Mouse (Mus musculus): ENCODE data around the gene Ggt6. TPM values are rescaled to one million over a fixed set of nuclear protein-coding genes. Genes with fewer than 3 reads are reported as not detected.

Ggt6 gene
- total and polyA plus RNA-seq, 3 experiments, result 0.04 TPM; not detected in 2

DNA sequence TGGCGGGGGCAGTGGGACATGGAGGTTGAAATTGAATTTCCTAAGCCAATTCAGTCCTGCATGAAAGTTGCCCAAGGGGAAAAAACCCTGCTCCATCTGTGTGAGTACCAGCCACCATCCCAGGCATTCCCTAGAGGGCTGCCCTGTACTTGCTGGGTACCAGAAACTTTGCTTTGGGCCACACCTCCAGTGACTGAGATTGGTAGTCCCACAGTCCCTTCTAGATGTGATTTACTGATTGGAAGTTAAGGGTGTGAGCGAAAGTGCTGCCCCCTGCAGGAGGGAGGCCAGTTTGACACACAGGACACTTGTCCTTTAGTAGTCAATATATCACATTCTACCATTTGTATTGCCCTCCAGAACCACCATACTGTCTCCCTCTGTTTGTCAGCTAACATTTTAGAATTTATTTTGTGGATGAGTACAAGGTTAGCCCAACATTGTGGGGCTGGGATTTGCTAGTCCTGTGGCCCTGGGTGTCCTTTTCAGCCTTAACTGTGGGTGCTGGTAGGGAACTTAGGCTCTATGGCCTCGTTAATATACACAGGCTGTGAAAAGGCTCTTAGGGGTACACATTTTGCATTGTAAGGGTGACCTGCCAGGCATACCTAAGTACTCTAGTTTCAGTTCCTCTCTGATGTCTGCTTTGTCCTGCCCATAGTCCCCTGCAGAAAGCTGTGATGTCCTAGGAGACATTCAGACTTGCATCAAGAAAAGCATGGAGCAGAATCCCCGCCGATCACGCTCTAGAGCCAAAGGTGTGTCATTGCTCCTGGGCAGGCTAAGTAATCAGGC, 11.2 kb downstream of the Ggt6 start (continued):
- TF ChIP-seq ELF1 (IDR thresholded peaks at IDR 0.05; ENCODE audit: low read depth, low read length), result no peak

DNA sequence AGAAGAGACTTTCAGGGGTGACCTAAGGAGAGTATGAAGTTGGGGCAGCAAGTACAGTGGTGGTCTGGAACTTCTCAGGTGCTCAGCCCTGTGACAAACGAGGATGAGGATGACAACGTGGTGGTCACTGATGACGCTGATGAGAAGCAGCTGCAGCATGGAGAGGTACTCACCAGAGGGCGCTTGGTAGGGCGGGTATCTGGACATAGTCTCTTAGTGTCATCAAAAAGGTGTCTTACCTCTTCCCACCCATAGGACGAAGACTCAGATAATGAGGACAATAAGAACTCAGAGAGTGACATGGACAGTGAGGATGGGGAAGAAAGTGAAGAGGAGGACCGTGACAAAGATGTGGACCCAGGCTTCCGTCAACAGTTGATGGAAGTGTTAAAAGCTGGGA, 12.1 kb downstream of the Ggt6 start:
- no peak overlapping the region for H3K4me3 ChIP-seq (ENCODE audit: control insufficient read depth in 1 of 2, insufficient read depth in 1 of 2, low read depth in 2 of 2, low read length in 2 of 2)
- no peak overlapping the region for H3K27ac ChIP-seq (ENCODE audit: control insufficient read depth, low read depth, low read length)
- H3K27me3 ChIP-seq (ENCODE audit: control insufficient read depth in 1 of 2, insufficient read depth in 2 of 2, low read length in 2 of 2), result no peaks in the 10 kb centered on the region
- DNase-seq (ENCODE audit: low read depth, low spot score), result peak; percentile 30
- TF ChIP-seq HCFC1 (IDR thresholded peaks at IDR 0.05; ENCODE audit: low read depth, low read length) (no peak), SIN3A (IDR thresholded peaks at IDR 0.05; ENCODE audit: low read length) (0 out of 2 replicates have a peak, but pooled peaks have one; percentile 16), POLR2AphosphoS5 (IDR thresholded peaks at IDR 0.05; ENCODE audit: borderline replicate concordance, low read depth, low read length) (no peak), POLR2A (IDR thresholded peaks at IDR 0.05; ENCODE audit: control insufficient read depth in 1 of 2, insufficient read depth in 1 of 2, low read depth in 1 of 2, low read length in 2 of 2, poor library complexity in 1 of 2) (peak in 1 of 2 experiments; percentile 44; a peak in 2 of 4 replicates), MEF2A (IDR thresholded peaks at IDR 0.05; ENCODE audit: extremely low read depth, insufficient replicate concordance, low read depth, low read length, poor library complexity, severe bottlenecking) (no peak), NELFE (IDR thresholded peaks at IDR 0.05; ENCODE audit: low read depth, low read length) (no peak), SMC3 (IDR thresholded peaks at IDR 0.05; ENCODE audit: low read depth, low read length) (peak; percentile 24; the same call in 1 of the 2 replicates), RCOR1 (IDR thresholded peaks at IDR 0.05; ENCODE audit: low read depth, low read length) (no peak), ZNF384 (IDR thresholded peaks at IDR 0.05; ENCODE audit: low read depth, low read length) (no peak), CTCF (IDR thresholded peaks at IDR 0.05 in 2 of 3, conservative IDR thresholded peaks at IDR 0.05 in 1 of 3; ENCODE audit: control insufficient read depth in 1 of 3, insufficient read depth in 1 of 3, low read depth in 2 of 3, low read length in 3 of 3, poor library complexity in 1 of 3, severe bottlenecking in 1 of 3) (peak in 2 of 3 experiments; percentile 15 to 29; a peak in 2 of 6 replicates), EP300 (IDR thresholded peaks at IDR 0.05; ENCODE audit: low read depth in 1 of 2, low read length in 2 of 2) (no peak), TCF12 (IDR thresholded peaks at IDR 0.05; ENCODE audit: low read depth, low read length) (no peak), BHLHE40 (IDR thresholded peaks at IDR 0.05; ENCODE audit: borderline replicate concordance, low read depth, low read length) (no peak), GABPA (IDR thresholded peaks at IDR 0.05; ENCODE audit: low read depth, low read length) (no peak), MAX (IDR thresholded peaks at IDR 0.05; ENCODE audit: low read length) (no peak)
- H3K79me2 ChIP-seq (ENCODE audit: control insufficient read depth, insufficient read depth, low read length, poor library complexity), result peaks cover 24% of the 10 kb centered on the region
- H3K9ac ChIP-seq (ENCODE audit: control insufficient read depth, low read depth, low read length, poor library complexity, severe bottlenecking), result no peak overlapping the region
- peaks cover 12 to 43% of the 10 kb centered on the region in 2 experiments for H3K36me3 ChIP-seq (ENCODE audit: control insufficient read depth in 1 of 2, insufficient read depth in 2 of 2, low read length in 2 of 2)
- no peaks in the 10 kb centered on the region for H3K9me3 ChIP-seq (replicated peaks; ENCODE audit: insufficient read depth, low read length)
- peaks cover 0 to 11% of the 10 kb centered on the region in 2 experiments; a peak in 3 of 4 replicates for H3K4me1 ChIP-seq (ENCODE audit: control insufficient read depth in 1 of 2, insufficient read depth in 2 of 2, low read length in 2 of 2)

DNA sequence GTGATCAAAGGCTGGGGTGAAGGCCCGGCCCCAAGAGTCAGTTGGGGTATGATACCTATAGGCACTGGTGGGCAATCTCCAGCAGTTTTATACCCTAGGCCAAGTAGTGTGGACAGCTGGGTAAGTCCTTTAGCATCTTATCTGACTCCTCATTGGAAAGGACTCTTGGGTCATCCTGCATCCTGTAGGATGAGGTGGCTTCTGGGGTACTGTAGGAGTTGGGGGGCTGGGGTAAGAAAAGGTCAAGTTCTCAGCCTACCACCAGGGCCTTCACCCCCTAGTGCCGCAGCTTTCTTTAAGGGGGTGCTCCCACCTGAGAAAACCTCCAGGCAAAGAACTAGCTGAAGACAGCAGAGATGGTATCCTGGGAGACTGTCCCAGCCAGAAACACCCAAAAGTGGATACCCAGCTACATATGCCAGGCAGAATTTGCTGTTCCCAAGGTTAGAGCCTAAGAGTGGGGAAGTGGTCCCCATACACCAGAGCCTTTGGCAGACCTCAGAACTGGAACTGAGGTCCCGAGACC, 16.9 kb downstream of the Ggt6 start:
- H3K27ac ChIP-seq (ENCODE audit: control insufficient read depth, low read depth, low read length), result no peak overlapping the region
- peak; percentile 38 for DNase-seq (ENCODE audit: low read depth, low spot score)
- TF ChIP-seq CHD2 (IDR thresholded peaks at IDR 0.05; ENCODE audit: low read length) (no peak), MXI1 (IDR thresholded peaks at IDR 0.05; ENCODE audit: low read depth, low read length) (no peak), POLR2A (IDR thresholded peaks at IDR 0.05; ENCODE audit: control insufficient read depth in 1 of 2, insufficient read depth in 1 of 2, low read depth in 1 of 2, low read length in 2 of 2, poor library complexity in 1 of 2) (peak; percentile 27 to 58; a peak in 2 of 4 replicates), POLR2AphosphoS2 (IDR thresholded peaks at IDR 0.05; ENCODE audit: low read length) (peak; percentile 93), MYB (IDR thresholded peaks at IDR 0.05; ENCODE audit: low read depth, low read length) (0 out of 2 replicates have a peak, but pooled peaks have one; percentile 20), SMC3 (IDR thresholded peaks at IDR 0.05; ENCODE audit: low read depth, low read length) (0 out of 2 replicates have a peak, but pooled peaks have one; percentile 3), TAL1 (IDR thresholded peaks at IDR 0.05; ENCODE audit: low read length) (no peak)
- no peaks in the 10 kb centered on the region for H3K9me3 ChIP-seq (replicated peaks; ENCODE audit: insufficient read depth, low read length)
- no peaks in the 10 kb centered on the region for H3K79me2 ChIP-seq (ENCODE audit: control insufficient read depth, insufficient read depth, low read length, poor library complexity)
- no peak overlapping the region for H3K4me3 ChIP-seq (ENCODE audit: control insufficient read depth in 1 of 2, insufficient read depth in 1 of 2, low read depth in 2 of 2, low read length in 2 of 2)
- no peak overlapping the region for H3K9ac ChIP-seq (ENCODE audit: control insufficient read depth, low read depth, low read length, poor library complexity, severe bottlenecking)
- no peaks in the 10 kb centered on the region for H3K27me3 ChIP-seq (ENCODE audit: control insufficient read depth in 1 of 2, insufficient read depth in 2 of 2, low read length in 2 of 2)
- H3K36me3 ChIP-seq (ENCODE audit: control insufficient read depth in 1 of 2, insufficient read depth in 2 of 2, low read length in 2 of 2), result peaks cover 0 to 6% of the 10 kb centered on the region in 2 experiments; a peak in 2 of 4 replicates
- H3K4me1 ChIP-seq (ENCODE audit: control insufficient read depth in 1 of 2, insufficient read depth in 2 of 2, low read length in 2 of 2), result no peaks in the 10 kb centered on the region

Data from MEL (cell line).